In genomic region chr4:114924971-114925916, GRCm38 (mm10) we compare ENCODE assay signal across 8 mouse cellular contexts. TPM values are rescaled to one million over a fixed set of nuclear protein-coding genes. Genes with fewer than 3 reads are reported as not detected.
DNase-seq lines count a peak whose midpoint lies in the region; ATAC-seq lines count a peak whose summit lies in the region.

No protein-coding gene starts in this region.

- no peak for DNase-seq in lung, postnatal 25 days (ENCODE audit: low spot score)
- peak; percentile 62 for DNase-seq in embryo, embryonic 11 days
- no peak for DNase-seq in hindbrain, embryonic 14.5 days (ENCODE audit: low spot score)
- no peak for DNase-seq in left cerebral cortex, adult 8-10 months (ENCODE audit: low spot score in 2 of 2)
- no peak for DNase-seq in right cerebral cortex, adult 2 months (ENCODE audit: low spot score in 2 of 2)

- H3K36me3 ChIP-seq in lung, embryonic 16.5 days (ENCODE audit: control insufficient read depth, insufficient read depth, low read length): no peaks in the 10 kb centered on the region
- H3K36me3 ChIP-seq in hindbrain, embryonic 14.5 days (replicated peaks; ENCODE audit: control insufficient read depth, insufficient read depth): no peaks in the 10 kb centered on the region
- H3K36me3 ChIP-seq in liver, embryonic 15.5 days (replicated peaks): no peaks in the 10 kb centered on the region
- H3K36me3 ChIP-seq in stomach, embryonic 14.5 days (ENCODE audit: control insufficient read depth, insufficient read depth, low read length): no peaks in the 10 kb centered on the region

- H3K9ac ChIP-seq in lung, embryonic 16.5 days (ENCODE audit: low read length): 0 out of 2 replicates have a peak overlapping the region, but pooled peaks have one; percentile 2
- 0 out of 2 replicates have a peak overlapping the region, but pooled peaks have one; percentile 8 for H3K9ac ChIP-seq in hindbrain, embryonic 14.5 days
- H3K9ac ChIP-seq in liver, embryonic 15.5 days: no peak overlapping the region
- no peak overlapping the region for H3K9ac ChIP-seq in stomach, embryonic 14.5 days (replicated peaks; ENCODE audit: low read depth, low read length)

- peaks cover 69% of the 10 kb centered on the region for H3K27me3 ChIP-seq in lung, embryonic 16.5 days (ENCODE audit: control insufficient read depth, insufficient read depth, low read depth, low read length)
- H3K27me3 ChIP-seq in hindbrain, embryonic 14.5 days (ENCODE audit: control insufficient read depth, insufficient read depth, low read length): peaks cover 92% of the 10 kb centered on the region
- H3K27me3 ChIP-seq in liver, embryonic 15.5 days: peaks cover 87% of the 10 kb centered on the region
- peaks cover 70% of the 10 kb centered on the region for H3K27me3 ChIP-seq in stomach, embryonic 14.5 days (ENCODE audit: control insufficient read depth, insufficient read depth, low read length)

- peak; percentile 76 for ATAC-seq in lung, embryonic 16.5 days (ENCODE audit: low read depth)
- peak; percentile 42; the same call in 1 of the 2 replicates for ATAC-seq in hindbrain, embryonic 14.5 days (ENCODE audit: low FRiP score)
- no peak for ATAC-seq in liver, embryonic 15.5 days (ENCODE audit: insufficient read depth)
- ATAC-seq in stomach, embryonic 14.5 days (ENCODE audit: insufficient number of reproducible peaks, insufficient read depth, low FRiP score, low read depth): no peak

- no peak overlapping the region for H3K27ac ChIP-seq in lung, embryonic 16.5 days (ENCODE audit: low read length)
- no peak overlapping the region for H3K27ac ChIP-seq in hindbrain, embryonic 14.5 days
- H3K27ac ChIP-seq in liver, embryonic 15.5 days (replicated peaks): no peak overlapping the region
- H3K27ac ChIP-seq in stomach, embryonic 14.5 days (ENCODE audit: low read length): no peak overlapping the region

- peaks cover 4% of the 10 kb centered on the region; the same call in 1 of the 2 replicates for H3K4me1 ChIP-seq in lung, embryonic 16.5 days (replicated peaks; ENCODE audit: control insufficient read depth, insufficient read depth, low read length)
- peaks cover 10% of the 10 kb centered on the region for H3K4me1 ChIP-seq in hindbrain, embryonic 14.5 days (replicated peaks; ENCODE audit: control insufficient read depth, insufficient read depth, low read length)
- 0 out of 2 replicates have a peak, but pooled peaks cover 5% of the 10 kb centered on the region for H3K4me1 ChIP-seq in liver, embryonic 15.5 days (replicated peaks)
- peaks cover 5% of the 10 kb centered on the region; the same call in 1 of the 2 replicates for H3K4me1 ChIP-seq in stomach, embryonic 14.5 days (ENCODE audit: control insufficient read depth, insufficient read depth, low read length)

- H3K9me3 ChIP-seq in lung, embryonic 16.5 days (ENCODE audit: control insufficient read depth, low read length): no peaks in the 10 kb centered on the region
- no peaks in the 10 kb centered on the region for H3K9me3 ChIP-seq in hindbrain, embryonic 14.5 days (ENCODE audit: control insufficient read depth, low read length)
- H3K9me3 ChIP-seq in liver, embryonic 15.5 days (replicated peaks): no peaks in the 10 kb centered on the region
- no peaks in the 10 kb centered on the region for H3K9me3 ChIP-seq in stomach, embryonic 14.5 days (ENCODE audit: control insufficient read depth, low read depth, low read length)

- H3K4me3 ChIP-seq in lung, embryonic 16.5 days (ENCODE audit: low read length): peak overlapping the region; percentile 50
- H3K4me3 ChIP-seq in hindbrain, embryonic 14.5 days (replicated peaks; ENCODE audit: low read length): peak overlapping the region; percentile 34
- peak overlapping the region; percentile 29 for H3K4me3 ChIP-seq in liver, embryonic 15.5 days (replicated peaks)
- peak overlapping the region; percentile 38 for H3K4me3 ChIP-seq in stomach, embryonic 14.5 days (ENCODE audit: low read depth, low read length)

- H3K4me2 ChIP-seq in lung, embryonic 16.5 days (ENCODE audit: low read depth, low read length): peak overlapping the region; percentile 65
- peak overlapping the region; percentile 54 for H3K4me2 ChIP-seq in hindbrain, embryonic 14.5 days (replicated peaks)
- H3K4me2 ChIP-seq in liver, embryonic 15.5 days: peak overlapping the region; percentile 54
- H3K4me2 ChIP-seq in stomach, embryonic 14.5 days (replicated peaks; ENCODE audit: low read depth, low read length): peak overlapping the region; percentile 61

- WGBS in lung, embryonic 16.5 days: under 1% methylated on average over 88 of the region's 125 CpGs
- under 1% methylated on average over 104 of the region's 125 CpGs for WGBS in hindbrain, embryonic 14.5 days
- 1% methylated on average over 125 of the region's 125 CpGs for WGBS in liver, embryonic 15.5 days (ENCODE audit: insufficient replicate concordance)
- under 1% methylated on average over 122 of the region's 125 CpGs for WGBS in stomach, embryonic 14.5 days

RNA-seq across cellular contexts. Expression of gene Foxe3, which starts 0.6 kb away (rescaled TPM):
- polyA plus RNA-seq in lung, embryonic 16.5 days (2015; fragmentation: Nextera tagmentation; extraction: Ambion mirVana): not detected in 2 replicates
- not detected in 2 replicates for polyA plus RNA-seq in hindbrain, embryonic 14.5 days (2014; fragmentation: Nextera tagmentation; extraction: Ambion mirVana)
- not detected in 2 replicates for polyA plus RNA-seq in liver, embryonic 15.5 days (2015; fragmentation: Nextera tagmentation; extraction: Ambion mirVana)
- polyA plus RNA-seq in stomach, embryonic 14.5 days (2014; fragmentation: Nextera tagmentation; extraction: Ambion mirVana): not detected in 2 replicates
- total RNA-seq in left cerebral cortex, adult 8-10 months (2022): not detected

RNA-seq across cellular contexts. Expression of gene Foxd2, which starts 16.6 kb away (rescaled TPM):
- polyA plus RNA-seq in lung, embryonic 16.5 days (2015; fragmentation: Nextera tagmentation; extraction: Ambion mirVana): 0.08 TPM in 1 of 2 replicates, not detected in the other
- polyA plus RNA-seq in hindbrain, embryonic 14.5 days (2014; fragmentation: Nextera tagmentation; extraction: Ambion mirVana): 0.16 TPM in 1 of 2 replicates, not detected in the other
- not detected in 2 replicates for polyA plus RNA-seq in liver, embryonic 15.5 days (2015; fragmentation: Nextera tagmentation; extraction: Ambion mirVana)
- not detected in 2 replicates for polyA plus RNA-seq in stomach, embryonic 14.5 days (2014; fragmentation: Nextera tagmentation; extraction: Ambion mirVana)
- under 1 TPM; 0.42 to 0.78 (median 0.50) TPM for total RNA-seq in left cerebral cortex, adult 8-10 months (2022)

Comparison
In these comparisons a context has a peak if more than half of its experiments do, and no peak if none do; other contexts are left out.
1. ATAC-seq: peak in lung, embryonic 16.5 days (single experiment) and hindbrain, embryonic 14.5 days (single experiment); none in liver, embryonic 15.5 days (single experiment) and stomach, embryonic 14.5 days (single experiment).
2. H3K9ac ChIP-seq: peak in lung, embryonic 16.5 days (single experiment) and hindbrain, embryonic 14.5 days (single experiment); none in liver, embryonic 15.5 days (single experiment) and stomach, embryonic 14.5 days (single experiment).
3. Peak in every context shown above with its lines, with median percentiles within 50 percentile points of each other: H3K4me2 ChIP-seq and H3K4me3 ChIP-seq.